Mouse (Mus musculus) left cerebral cortex, adult 2 months (tissue): ENCODE data around the gene Pacsin3. TPM values are rescaled to one million over a fixed set of nuclear protein-coding genes. Genes with fewer than 3 reads are reported as not detected.

ENCODE experiments used
- DNase-seq, 2 experiments: peaks; one replicate each; pipeline ENCODE4 v3.0.0; 2021 to 2022; ENCODE audit warnings: low spot score in 2 of 2, mixed read lengths in 1 of 2; ENCODE audit errors: extremely low spot score in 1 of 2
- H3K27ac ChIP-seq: fragments of 200-600 bp; 2 replicates; pipeline ENCODE4 v1.8.1; 2022
- H3K4me3 ChIP-seq: fragments of 200-600 bp; 2 replicates; pipeline ENCODE4 v1.8.1; 2022
- CTCF ChIP-seq: fragments of 200-600 bp; IDR thresholded peaks from 2 replicates; pipeline ENCODE4 v1.8.1; 2022; ENCODE audit warnings: antibody characterized with exemption, mild to moderate bottlenecking, moderate library complexity
- intact Hi-C: fragments of 180-260 bp; cut with DNase I; formaldehyde crosslinking; loops from one replicate; pipeline ENCODE4 v1.15.1; 2025
- total RNA-seq, 2 experiments: library from RNA; stranded (reverse); gene quantifications; 2 replicates each; pipeline ENCODE4 v1.2.3; 2021

Gene Pacsin3
- total RNA-seq, 2 experiments from 2014 or later = 42.7 to 46.9 TPM

DNA sequence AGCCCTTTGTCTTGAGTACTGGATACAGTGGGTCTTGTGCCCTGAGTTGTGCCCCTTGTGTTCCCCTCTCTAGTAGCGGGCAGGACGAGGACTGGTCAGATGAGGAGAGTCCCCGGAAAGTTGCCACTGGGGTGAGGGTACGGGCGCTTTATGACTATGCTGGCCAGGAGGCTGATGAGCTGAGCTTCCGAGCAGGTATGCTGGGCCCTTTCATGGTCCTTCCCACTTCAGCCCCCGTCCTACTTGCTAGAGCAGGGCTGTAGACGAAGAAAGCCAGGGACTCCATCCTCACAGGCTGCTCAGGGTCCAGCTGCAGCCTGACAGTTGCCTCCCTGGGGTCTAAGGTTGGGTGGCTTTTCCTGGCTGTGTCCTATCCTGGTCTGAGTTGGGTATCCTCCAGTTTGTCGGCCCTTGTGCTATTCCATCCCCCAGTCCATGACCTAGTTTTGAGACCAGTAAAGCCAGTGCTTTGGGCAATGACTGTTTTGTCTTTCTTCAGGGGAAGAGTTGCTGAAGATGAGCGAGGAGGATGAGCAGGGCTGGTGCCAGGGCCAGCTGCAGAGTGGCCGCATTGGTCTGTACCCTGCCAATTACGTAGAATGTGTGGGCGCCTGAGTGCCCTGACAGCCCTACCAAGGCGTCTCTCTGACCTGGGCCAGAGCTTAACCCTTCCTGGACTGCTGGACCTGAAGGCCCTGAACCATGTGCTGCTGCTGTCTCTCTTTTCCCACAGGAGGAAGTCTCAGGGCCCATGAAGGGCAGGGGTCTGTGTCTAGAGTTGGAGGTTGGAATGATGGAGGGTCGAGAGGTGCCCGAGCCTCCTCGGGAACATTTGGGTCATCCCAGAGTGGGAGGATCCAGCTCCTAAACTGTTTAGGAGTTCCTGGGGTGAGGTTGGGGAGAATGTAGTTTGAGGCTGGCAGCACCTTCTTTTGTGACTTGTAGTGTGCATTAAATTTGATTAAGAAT lies 8.2 kb downstream of the Pacsin3 start:
- Histone ChIP-seq H3K4me3 (peak overlapping the region; percentile 83), H3K27ac (peak overlapping the region; percentile 86)
- DNase-seq = no peak
- intact Hi-C loops = no loop called here
- TF ChIP-seq CTCF = no peak

DNA sequence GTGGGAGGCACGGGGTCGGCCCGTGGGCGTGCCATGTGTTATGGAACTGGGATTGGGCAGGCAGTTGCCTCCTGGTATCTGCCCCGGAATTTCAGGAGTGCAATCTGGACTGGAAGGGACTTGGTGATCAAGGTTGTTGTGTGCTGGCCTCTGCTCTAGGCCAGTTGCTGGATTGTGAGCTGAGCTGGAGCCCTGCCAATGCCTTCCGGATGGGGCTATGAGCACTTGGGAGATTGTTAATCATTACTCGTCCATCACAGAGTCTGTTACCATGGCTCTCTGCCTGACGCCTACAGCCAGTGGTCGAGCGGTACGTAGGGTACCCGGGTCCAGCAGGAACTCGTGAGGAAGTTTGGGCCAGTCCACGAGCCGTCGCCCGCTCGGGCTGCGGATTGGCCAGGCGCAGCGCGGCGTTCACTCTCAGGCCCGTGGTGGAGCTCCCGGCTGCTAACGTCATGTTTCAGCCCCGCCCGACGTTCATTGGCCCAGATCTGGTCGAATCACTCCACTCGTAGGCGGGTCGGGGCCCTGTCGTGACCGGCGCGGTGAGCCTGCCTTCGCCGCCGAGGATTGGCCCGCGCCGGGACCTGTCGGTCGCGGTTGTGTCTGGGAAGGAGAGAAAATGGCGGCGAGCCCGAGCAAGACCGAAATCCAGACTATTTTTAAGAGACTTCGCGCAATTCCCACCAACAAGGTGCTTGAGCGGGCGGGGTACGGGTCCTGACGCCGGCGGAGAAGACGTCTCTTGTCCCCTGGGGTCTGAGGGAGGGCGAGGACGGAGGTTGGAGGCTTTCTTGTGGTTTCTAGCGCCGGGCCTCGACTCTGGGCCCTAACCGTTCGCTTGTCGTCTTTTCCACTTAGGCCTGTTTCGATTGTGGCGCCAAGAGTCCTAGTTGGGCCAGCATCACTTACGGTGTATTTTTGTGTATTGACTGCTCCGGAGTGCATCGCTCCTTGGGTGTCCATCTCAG lies 9.2 kb downstream of the Pacsin3 start, which contains the start of gene Arfgap2:
Gene Arfgap2, plus strand, starts transcription at position 264 of the 971 bp plus-strand sequence.
- DNase-seq = peak; percentile 97 to 98
- TF ChIP-seq CTCF = no peak; the same call in 1 of the 2 replicates
- intact Hi-C loops = no loop called here
- Histone ChIP-seq H3K27ac (peak within 1 kb of the TSS; percentile 95), H3K4me3 (peak within 1 kb of the TSS; percentile 83)

DNA sequence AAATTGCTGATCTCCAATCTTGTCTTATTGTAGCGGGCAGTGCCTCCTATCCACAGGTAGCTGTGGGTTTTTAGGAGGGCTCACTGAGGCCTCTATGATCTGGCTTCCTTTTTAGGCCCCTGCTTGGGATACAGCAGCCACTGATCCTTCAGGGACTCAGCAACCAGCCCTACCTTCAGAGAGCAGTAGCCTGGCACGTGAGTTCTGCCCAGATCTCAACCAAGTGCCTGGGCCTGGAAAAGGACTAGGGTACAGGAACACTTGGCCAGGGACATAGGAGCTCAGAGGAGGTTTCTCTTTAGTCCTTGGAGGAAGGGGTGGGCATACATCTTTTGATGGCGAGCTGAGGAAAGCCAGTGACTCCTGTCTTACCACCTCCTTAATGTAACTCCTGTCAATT lies 12.3 kb downstream of the Pacsin3 start:
- DNase-seq = no peak
- H3K27ac ChIP-seq = no peak overlapping the region
- no peak overlapping the region for H3K4me3 ChIP-seq
- TF ChIP-seq CTCF = no peak
- intact Hi-C loops = no loop called here

DNA sequence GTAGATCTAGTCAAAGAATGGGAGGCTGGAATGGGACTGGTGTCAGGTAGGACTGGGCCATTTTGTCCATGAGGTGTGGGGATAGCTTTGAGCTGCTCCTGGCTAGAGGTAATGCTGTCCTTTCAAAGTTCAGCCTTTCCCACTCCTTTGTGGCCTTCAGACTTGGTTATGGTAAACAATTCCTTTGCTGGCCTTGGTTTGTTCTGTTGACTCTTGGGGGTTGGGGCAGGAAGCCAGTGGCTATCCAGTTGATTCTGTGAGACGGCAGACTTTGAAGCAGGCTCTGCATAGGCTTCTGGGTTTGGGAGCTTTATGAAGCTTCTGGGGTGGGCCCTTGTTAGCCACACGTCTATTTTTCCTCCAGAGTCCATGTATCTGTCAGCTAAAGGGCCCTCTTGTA lies 13.0 kb downstream of the Pacsin3 start:
- TF ChIP-seq CTCF = no peak
- DNase-seq = no peak
- Histone ChIP-seq H3K4me3 (no peak overlapping the region), H3K27ac (no peak overlapping the region)
- intact Hi-C loops = no loop called here

DNA sequence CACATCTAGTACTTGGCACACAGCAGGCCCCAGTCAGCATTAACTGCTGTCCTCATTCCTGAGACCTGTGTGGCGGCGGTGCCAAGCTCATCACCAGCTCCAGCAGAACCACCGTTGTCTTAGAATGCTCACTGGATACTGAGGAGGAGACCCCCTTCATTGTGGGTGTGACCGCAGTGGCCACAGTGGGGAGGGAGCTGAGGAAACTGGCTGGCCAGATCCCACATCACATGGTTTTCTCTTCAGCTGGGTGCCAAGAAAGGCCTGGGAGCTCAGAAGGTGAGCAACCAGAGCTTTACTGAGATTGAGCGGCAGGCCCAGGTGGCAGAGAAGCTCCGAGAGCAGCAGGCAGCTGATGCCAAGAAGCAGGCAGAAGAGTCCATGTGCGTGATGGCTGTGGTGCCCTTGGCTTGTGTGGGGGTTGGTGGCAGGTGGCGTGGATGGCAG lies 14.0 kb downstream of the Pacsin3 start:
- Histone ChIP-seq H3K27ac (no peak overlapping the region), H3K4me3 (no peak overlapping the region)
- intact Hi-C loops = no loop called here
- TF ChIP-seq CTCF = no peak
- no peak for DNase-seq

DNA sequence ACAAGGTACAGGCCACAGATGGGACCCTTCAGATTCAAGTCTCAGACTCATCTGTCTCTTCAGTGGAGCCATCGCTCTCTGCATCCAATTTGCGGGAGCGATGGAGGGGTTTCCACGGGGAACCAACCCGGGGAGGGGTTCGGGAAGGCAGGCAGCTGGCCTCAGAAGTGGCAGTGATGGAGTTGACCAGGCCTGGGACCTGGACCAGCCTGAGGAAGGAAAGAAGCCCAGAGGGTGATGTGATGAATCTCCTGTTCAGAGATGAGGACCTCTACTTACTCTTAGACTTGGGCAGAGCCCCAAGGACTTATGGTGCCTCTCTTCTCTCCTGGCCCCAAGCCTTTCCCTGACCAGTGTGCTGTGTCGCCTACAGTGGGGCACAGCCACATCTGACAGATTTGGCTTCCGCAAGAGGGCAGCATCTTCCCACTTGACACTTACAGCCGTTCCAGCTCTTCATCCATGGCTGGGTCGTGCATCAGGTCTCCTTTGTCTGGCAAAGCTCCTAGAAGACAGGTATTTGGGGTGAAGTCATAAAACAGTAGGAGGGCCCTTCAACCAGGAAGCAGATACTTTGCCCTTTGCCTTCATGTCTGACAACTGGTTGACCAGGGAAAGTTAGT lies 23.1 kb downstream of the Pacsin3 start:
- peak in 1 of 2 experiments; percentile 51 for DNase-seq
- Histone ChIP-seq H3K27ac (no peak overlapping the region), H3K4me3 (no peak overlapping the region)
- intact Hi-C loops = no loop called here
- peak; percentile 61 for TF ChIP-seq CTCF

DNA sequence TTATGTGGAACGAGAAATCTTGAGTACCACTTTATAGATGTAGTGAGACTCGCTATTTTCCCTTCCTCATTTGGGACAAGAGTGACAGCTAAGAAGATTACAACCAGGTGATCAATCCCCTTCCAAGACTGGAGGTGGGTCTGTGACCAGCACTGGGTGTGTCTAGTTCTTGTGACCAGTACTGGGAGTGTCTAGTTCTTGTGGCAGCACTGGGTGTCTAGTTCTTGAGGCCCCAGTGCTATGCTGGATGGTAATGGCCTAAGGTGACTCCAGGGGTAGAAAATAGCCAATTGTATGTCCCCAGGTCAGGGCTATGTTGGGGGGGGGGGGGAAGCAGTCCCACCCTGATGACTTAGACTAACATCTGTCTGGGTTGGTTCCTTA lies 23.6 kb downstream of the Pacsin3 start:
- intact Hi-C loops = no loop called here
- no peak overlapping the region for H3K4me3 ChIP-seq
- no peak overlapping the region for H3K27ac ChIP-seq
- no peak for TF ChIP-seq CTCF
- no peak for DNase-seq

DNA sequence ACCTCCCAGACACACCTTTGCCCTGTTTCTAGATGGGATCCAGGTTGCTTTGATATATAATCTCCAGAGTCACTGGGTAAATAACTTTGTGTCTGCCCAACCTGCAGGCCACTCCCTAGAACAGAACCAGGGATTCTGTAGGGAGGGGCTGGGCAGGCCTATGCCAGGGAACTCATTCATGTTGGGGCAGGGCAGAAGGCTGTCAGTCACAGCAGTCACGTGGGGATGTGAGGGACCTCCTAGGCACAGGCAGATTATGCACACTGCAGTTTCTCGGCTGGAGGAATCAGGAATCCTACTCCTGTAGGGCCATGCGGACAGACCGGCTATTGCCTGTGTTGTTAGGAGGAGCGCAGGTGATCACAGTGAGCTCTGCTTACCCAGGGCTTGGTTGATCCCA lies 25.6 kb downstream of the Pacsin3 start:
- H3K4me3 ChIP-seq = no peak overlapping the region
- H3K27ac ChIP-seq = no peak overlapping the region
- no peak for TF ChIP-seq CTCF
- intact Hi-C loops = no loop called here
- no peak for DNase-seq

DNA sequence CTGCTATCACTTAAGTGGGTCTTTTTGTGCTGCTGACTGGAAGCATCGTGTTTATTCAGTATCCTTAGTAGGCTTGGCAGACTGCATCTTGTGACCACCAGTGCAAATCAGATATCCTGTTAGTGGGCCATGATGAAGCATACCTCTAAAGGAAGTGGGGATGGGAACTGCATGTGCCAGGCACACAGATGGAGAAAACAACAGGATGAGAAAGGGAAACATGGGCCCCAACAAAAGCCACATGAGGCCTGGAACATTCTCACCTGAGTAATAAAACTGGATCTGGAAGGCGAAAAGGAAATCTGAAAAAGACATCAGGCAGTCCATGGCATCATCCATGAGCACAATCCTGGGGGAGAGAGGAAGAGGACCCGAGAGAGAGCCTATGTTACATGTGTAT lies 28.2 kb downstream of the Pacsin3 start:
- no peak for DNase-seq
- intact Hi-C loops = loop anchor here (2.0 kb wide), 1 partner anchor 45 kb away; no protein-coding TSS in a partner anchor
- no peak for TF ChIP-seq CTCF
- Histone ChIP-seq H3K27ac (peak overlapping the region; percentile 24; the same call in 1 of the 2 replicates), H3K4me3 (no peak overlapping the region)

DNA sequence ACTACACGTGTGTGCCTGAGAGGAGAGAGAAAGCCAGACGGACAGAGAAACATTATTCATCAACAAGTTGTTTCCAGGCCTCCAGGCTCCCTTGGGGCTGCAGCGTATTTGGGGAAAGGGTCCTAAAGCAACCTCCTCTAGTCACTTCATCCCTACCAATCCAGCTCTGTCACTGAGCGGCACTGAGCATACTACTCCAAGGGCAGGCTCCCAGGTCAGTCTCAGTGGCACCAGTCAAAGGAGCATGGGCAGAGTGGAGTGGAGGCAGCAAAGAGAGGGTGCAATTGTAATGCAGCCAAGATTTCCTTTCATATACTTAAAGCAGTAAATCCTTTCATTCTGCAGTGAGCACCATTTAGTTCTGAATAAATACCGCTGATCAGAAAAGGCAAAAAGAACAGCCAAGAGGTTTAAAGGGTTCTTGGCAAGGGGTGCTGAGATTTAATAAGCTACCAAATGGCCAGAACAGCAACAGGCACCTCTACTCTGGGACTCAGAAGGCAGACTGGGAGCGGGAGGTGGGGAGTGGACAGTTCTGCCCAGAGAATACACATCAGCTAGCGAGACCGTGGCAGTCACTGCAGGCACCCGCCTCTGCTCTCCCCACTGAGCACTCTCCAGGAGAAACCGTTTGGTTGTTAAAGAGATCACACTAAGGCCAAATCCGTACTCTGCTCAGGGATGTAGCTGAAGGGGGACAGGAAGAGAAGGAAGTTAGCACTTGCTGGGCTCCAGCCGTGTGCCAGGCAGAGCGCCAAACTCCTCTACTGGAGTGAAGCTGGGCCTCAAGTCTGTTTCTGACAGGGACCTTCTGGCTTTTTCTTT lies 28.8 kb downstream of the Pacsin3 start:
- peak; percentile 36 to 41 for DNase-seq
- intact Hi-C loops = loop anchor here (2.0 kb wide), 1 partner anchor 44 kb away; no protein-coding TSS in a partner anchor

More for the DNA sequence above, 28.8 kb downstream of the Pacsin3 start:
- TF ChIP-seq CTCF = no peak
- Histone ChIP-seq H3K27ac (peak overlapping the region; percentile 50), H3K4me3 (no peak overlapping the region)
